Mouse (Mus musculus): Measurements from ENCODE around the gene Mrpl45. TPM values are rescaled to one million over a fixed set of nuclear protein-coding genes. Genes with fewer than 3 reads are reported as not detected.
"Not testable (repeated sequence)": the region's sequence is repeated elsewhere in the genome, so short reads cannot be mapped to it uniquely, and the experiment has no call there.

The Mrpl45 gene
- polyA plus RNA-seq (2014; fragmentation: Nextera tagmentation; extraction: Ambion mirVana): 57.2 and 58.2 TPM in 2 replicates

DNA sequence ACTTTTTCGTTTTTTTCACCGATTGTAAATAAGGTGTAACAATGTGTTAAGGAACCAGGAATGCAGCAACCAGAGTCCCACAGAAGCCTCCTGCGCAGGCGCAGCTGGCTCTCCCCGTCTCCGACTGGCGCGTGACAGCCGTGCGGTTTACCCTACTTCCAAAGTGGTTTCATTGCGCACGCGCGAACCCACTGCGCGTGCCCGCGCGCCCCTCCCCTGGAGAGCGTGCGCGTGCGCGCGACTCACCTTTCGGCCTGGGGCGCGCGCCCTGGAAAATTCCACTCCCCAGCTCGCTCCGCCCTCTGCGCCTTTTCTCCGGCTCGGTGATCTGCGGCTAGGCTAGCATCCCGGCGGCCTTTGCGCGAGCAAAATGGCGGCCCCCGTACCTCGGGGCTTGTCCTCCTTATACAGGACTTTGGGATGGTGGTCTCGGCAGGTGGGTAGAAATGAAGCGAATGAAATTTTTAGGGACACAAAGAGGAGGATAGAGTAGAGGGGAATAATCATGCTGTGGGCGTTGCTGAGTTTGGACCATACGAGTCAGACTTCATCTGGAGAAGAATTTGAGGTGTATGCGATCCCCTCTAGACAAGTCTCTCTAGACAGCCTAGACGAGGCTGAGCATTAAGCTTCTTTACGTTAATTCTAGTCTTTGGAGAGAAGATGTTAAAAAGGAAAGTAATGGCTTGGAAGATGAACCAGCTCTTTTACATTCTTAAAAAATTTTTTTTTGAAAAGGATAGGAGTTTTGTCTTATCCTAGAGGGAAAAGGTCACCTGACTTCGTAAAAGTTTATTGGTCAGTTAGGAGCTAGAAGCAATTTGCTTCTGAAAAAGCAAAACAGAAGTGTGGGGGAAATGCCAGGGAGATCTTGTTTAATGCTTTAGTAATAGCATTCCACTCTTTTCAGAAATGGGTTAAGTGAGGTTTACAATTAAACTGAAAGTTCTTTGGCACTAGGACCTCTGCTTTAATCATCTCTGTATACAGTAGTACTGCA, at the start of gene Mrpl45:
Gene Mrpl45, plus strand, starts transcription at position 213 of the 1,000 bp plus-strand sequence.
- peak; percentile 92 for ATAC-seq (ENCODE audit: insufficient number of reproducible peaks, low FRiP score, low TSS enrichment, low read depth)
- Histone ChIP-seq H3K9me3 (ENCODE audit: control insufficient read depth, low read length) (no peaks in the 10 kb centered on the region), H3K36me3 (ENCODE audit: control insufficient read depth, insufficient read depth, low read length) (no peaks in the 10 kb centered on the region), H3K4me1 (ENCODE audit: control insufficient read depth, insufficient read depth, low read length) (0 out of 2 replicates have a peak, but pooled peaks cover 1% of the 10 kb centered on the region), H3K4me3 (ENCODE audit: low read depth, low read length) (peak within 1 kb of the TSS; percentile 33), H3K4me2 (ENCODE audit: low read depth, severe bottlenecking) (peak within 1 kb of the TSS; percentile 39), H3K27ac (replicated peaks; ENCODE audit: low read depth, low read length) (no peak within 1 kb of the TSS; the same call in 1 of the 2 replicates), H3K27me3 (ENCODE audit: control insufficient read depth, insufficient read depth, low read length) (no peaks in the 10 kb centered on the region), H3K9ac (ENCODE audit: low read length) (peak within 1 kb of the TSS; percentile 31; the same call in 1 of the 2 replicates)
- under 1% methylated on average over 50 of the region's 50 CpGs for WGBS
- peak; percentile 99 for DNase-seq (ENCODE audit: low spot score)

DNA sequence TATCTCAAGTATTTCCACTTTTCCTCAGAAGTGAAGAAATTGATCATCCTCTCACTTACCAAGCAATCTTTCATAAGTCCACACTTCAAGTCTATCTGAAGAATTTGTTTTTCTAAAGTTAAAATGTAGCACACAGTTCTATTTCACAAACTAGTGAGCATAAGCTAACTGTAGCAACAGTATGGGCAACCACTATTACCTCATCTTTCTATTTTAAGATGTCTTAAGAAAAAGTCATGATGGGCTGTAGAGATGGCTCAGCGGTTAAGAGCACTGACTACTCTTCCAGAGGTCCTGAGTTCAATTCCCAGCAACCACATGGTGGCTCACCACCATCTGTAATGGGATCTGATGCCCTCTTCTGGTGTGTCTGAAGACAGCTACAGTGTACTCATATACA, 49.0 kb upstream of the Mrpl45 start:
- not testable (repeated sequence) for ATAC-seq (ENCODE audit: insufficient number of reproducible peaks, low FRiP score, low TSS enrichment, low read depth); H3K4me3 ChIP-seq (ENCODE audit: low read depth, low read length); H3K9me3 ChIP-seq (ENCODE audit: control insufficient read depth, low read length); H3K4me1 ChIP-seq (ENCODE audit: control insufficient read depth, insufficient read depth, low read length); H3K9ac ChIP-seq (ENCODE audit: low read length); H3K27me3 ChIP-seq (ENCODE audit: control insufficient read depth, insufficient read depth, low read length); H3K27ac ChIP-seq (replicated peaks; ENCODE audit: low read depth, low read length); DNase-seq (ENCODE audit: low spot score); H3K36me3 ChIP-seq (ENCODE audit: control insufficient read depth, insufficient read depth, low read length); H3K4me2 ChIP-seq (ENCODE audit: low read depth, severe bottlenecking)
- WGBS: 93% methylated on average over 1 of the region's 1 CpGs

DNA sequence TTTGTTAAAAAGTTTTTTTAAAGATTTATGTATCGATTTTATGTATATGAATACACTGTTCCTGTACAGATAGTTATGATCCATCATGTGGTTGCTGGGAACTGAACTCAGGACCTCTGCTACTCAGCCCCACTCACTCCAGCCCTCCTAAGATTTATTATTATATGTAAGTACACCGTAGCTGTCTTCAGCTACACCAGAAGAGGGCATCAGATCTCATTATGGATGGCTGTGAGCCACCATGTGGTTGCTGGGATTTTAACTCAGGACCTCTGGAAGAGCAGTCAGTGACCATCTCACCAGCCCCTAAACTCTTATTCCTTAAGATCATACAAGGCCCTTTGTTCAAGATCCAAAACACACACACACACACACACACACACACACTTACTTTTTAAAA, 45.5 kb upstream of the Mrpl45 start:
- DNase-seq (ENCODE audit: low spot score); ATAC-seq (ENCODE audit: insufficient number of reproducible peaks, low FRiP score, low TSS enrichment, low read depth): not testable (repeated sequence)
- WGBS: 70% methylated on average over 2 of the region's 2 CpGs

DNA sequence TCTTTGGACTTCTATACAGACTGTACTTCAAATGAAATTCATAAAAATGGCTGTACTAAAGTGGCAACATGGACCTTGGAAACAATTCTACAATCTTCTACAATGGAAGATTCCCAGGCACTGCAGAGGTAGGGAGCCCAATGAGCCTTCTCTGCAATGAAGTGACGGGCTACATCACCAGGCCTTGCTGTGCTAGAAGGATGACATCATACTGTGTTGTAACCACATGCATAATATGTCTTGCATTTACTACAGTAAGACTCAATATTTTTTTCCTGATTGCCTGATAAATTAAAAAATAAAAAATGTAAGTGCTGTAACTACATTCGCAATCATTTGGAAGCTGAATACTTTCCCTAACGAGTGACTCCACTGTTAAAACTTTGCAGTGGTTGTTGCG, 42.7 kb upstream of the Mrpl45 start:
- no peak for ATAC-seq (ENCODE audit: insufficient number of reproducible peaks, low FRiP score, low TSS enrichment, low read depth)
- H3K4me3 ChIP-seq (ENCODE audit: low read depth, low read length): no peak overlapping the region
- no peaks in the 10 kb centered on the region for H3K9me3 ChIP-seq (ENCODE audit: control insufficient read depth, low read length)
- no peak overlapping the region for H3K9ac ChIP-seq (ENCODE audit: low read length)
- no peaks in the 10 kb centered on the region for H3K36me3 ChIP-seq (ENCODE audit: control insufficient read depth, insufficient read depth, low read length)
- no peaks in the 10 kb centered on the region for H3K27me3 ChIP-seq (ENCODE audit: control insufficient read depth, insufficient read depth, low read length)
- no peak overlapping the region for H3K27ac ChIP-seq (replicated peaks; ENCODE audit: low read depth, low read length)
- no peaks in the 10 kb centered on the region for H3K4me1 ChIP-seq (ENCODE audit: control insufficient read depth, insufficient read depth, low read length)
- H3K4me2 ChIP-seq (ENCODE audit: low read depth, severe bottlenecking): no peak overlapping the region
- DNase-seq (ENCODE audit: low spot score): no peak
- 94% methylated on average over 4 of the region's 4 CpGs for WGBS

More for the DNA sequence above, 45.5 kb upstream of the Mrpl45 start:
- H3K36me3 ChIP-seq (ENCODE audit: control insufficient read depth, insufficient read depth, low read length); H3K9me3 ChIP-seq (ENCODE audit: control insufficient read depth, low read length); H3K4me3 ChIP-seq (ENCODE audit: low read depth, low read length); H3K4me2 ChIP-seq (ENCODE audit: low read depth, severe bottlenecking); H3K27me3 ChIP-seq (ENCODE audit: control insufficient read depth, insufficient read depth, low read length); H3K9ac ChIP-seq (ENCODE audit: low read length); H3K27ac ChIP-seq (replicated peaks; ENCODE audit: low read depth, low read length); H3K4me1 ChIP-seq (ENCODE audit: control insufficient read depth, insufficient read depth, low read length): not testable (repeated sequence)

DNA sequence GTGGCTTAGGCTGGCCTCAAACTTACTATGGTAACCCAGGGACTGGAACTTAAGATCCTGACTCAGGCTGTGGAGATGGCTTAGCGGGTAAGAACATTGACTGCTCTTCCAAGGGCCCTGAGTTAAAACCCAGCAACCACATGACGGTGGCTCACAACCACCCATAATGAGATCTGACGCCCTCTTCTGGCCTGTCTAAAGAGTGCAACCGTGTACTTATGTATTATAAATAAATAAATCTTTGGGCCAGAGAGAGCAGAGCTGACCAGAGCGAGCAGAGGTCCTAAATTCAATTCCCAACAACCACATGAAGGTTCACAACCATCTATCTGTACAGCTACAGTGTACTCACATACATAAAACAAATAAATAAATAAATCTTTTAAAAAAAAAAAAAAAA, 41.9 kb upstream of the Mrpl45 start:
- no peaks in the 10 kb centered on the region for H3K9me3 ChIP-seq (ENCODE audit: control insufficient read depth, low read length)
- H3K4me1 ChIP-seq (ENCODE audit: control insufficient read depth, insufficient read depth, low read length): peaks cover under 1% of the 10 kb centered on the region; the same call in 1 of the 2 replicates
- ATAC-seq (ENCODE audit: insufficient number of reproducible peaks, low FRiP score, low TSS enrichment, low read depth) (no peak), DNase-seq (ENCODE audit: low spot score) (no peak)
- H3K4me3 ChIP-seq (ENCODE audit: low read depth, low read length): no peak overlapping the region
- no peak overlapping the region for H3K4me2 ChIP-seq (ENCODE audit: low read depth, severe bottlenecking)
- WGBS: 85% methylated on average over 5 of the region's 5 CpGs
- no peaks in the 10 kb centered on the region for H3K36me3 ChIP-seq (ENCODE audit: control insufficient read depth, insufficient read depth, low read length)
- H3K9ac ChIP-seq (ENCODE audit: low read length): no peak overlapping the region
- no peak overlapping the region for H3K27ac ChIP-seq (replicated peaks; ENCODE audit: low read depth, low read length)
- no peaks in the 10 kb centered on the region for H3K27me3 ChIP-seq (ENCODE audit: control insufficient read depth, insufficient read depth, low read length)

DNA sequence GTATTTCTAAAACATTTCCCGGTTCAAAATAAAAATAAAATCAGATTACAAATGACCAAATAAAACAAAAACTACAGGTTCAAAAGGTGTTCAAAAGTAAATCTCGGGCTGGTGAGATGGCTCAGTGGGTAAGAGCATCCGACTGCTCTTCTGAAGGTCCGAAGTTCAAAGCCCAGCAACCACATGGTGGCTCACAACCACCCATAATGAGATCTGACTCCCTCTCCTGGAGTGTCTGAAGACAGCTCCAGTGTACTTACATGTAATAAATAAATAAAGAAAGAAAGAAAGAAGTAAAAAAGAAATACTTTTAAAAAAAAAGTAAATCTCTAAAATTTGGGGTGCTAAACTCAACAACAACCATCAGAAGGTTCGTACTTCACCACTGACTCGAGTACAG, 40.6 kb upstream of the Mrpl45 start:
- H3K9me3 ChIP-seq (ENCODE audit: control insufficient read depth, low read length); H3K4me2 ChIP-seq (ENCODE audit: low read depth, severe bottlenecking); H3K27ac ChIP-seq (replicated peaks; ENCODE audit: low read depth, low read length); H3K4me1 ChIP-seq (ENCODE audit: control insufficient read depth, insufficient read depth, low read length); H3K27me3 ChIP-seq (ENCODE audit: control insufficient read depth, insufficient read depth, low read length); ATAC-seq (ENCODE audit: insufficient number of reproducible peaks, low FRiP score, low TSS enrichment, low read depth); H3K36me3 ChIP-seq (ENCODE audit: control insufficient read depth, insufficient read depth, low read length); H3K4me3 ChIP-seq (ENCODE audit: low read depth, low read length); DNase-seq (ENCODE audit: low spot score); H3K9ac ChIP-seq (ENCODE audit: low read length): not testable (repeated sequence)
- 96% methylated on average over 6 of the region's 6 CpGs for WGBS

DNA sequence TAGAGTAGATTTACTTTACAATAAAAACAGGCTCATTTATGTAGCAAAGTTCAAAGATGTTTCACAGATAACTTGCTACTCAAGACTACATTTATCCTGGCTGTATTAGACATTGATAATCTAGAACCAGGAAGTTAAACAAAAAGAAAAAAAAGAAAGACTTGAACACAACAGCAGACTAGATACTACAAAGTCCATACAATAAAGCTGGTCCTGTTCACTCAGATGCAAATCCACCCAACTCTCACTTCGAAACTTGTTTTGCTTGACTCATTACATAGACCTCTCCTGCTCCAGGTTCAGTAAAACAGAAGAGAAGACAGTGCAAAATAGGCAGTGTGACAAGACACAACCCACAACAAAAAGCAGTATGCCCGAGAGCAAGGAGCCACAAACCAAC, 40.2 kb upstream of the Mrpl45 start:
- Histone ChIP-seq H3K27ac (replicated peaks; ENCODE audit: low read depth, low read length) (no peak overlapping the region), H3K4me1 (ENCODE audit: control insufficient read depth, insufficient read depth, low read length) (peaks cover 6% of the 10 kb centered on the region; the same call in 1 of the 2 replicates), H3K9ac (ENCODE audit: low read length) (no peak overlapping the region), H3K9me3 (ENCODE audit: control insufficient read depth, low read length) (no peaks in the 10 kb centered on the region), H3K4me3 (ENCODE audit: low read depth, low read length) (no peak overlapping the region), H3K4me2 (ENCODE audit: low read depth, severe bottlenecking) (no peak overlapping the region), H3K27me3 (ENCODE audit: control insufficient read depth, insufficient read depth, low read length) (no peaks in the 10 kb centered on the region), H3K36me3 (ENCODE audit: control insufficient read depth, insufficient read depth, low read length) (no peaks in the 10 kb centered on the region)
- 95% methylated on average over 2 of the region's 2 CpGs for WGBS
- no peak for DNase-seq (ENCODE audit: low spot score)
- no peak for ATAC-seq (ENCODE audit: insufficient number of reproducible peaks, low FRiP score, low TSS enrichment, low read depth)

DNA sequence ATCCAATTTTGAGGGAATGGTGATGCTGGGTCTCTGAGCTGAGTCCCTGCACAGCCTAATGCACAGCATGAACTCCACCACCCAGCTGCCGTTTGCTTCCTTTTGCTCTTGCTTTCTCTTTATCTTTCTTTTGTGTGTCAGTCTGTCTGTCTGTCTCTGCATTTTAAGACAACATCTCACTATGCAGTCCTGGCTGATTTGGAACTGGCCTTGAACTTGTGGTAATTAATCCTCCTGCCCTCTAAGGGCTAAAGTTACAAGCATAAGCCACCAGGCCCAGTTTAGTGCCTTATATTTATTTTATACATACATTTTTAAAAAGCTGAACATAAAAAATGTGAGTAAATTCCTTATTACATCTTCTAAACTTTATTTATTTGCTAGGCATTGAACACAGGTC, 39.5 kb upstream of the Mrpl45 start:
- Histone ChIP-seq H3K27me3 (ENCODE audit: control insufficient read depth, insufficient read depth, low read length) (no peaks in the 10 kb centered on the region), H3K9ac (ENCODE audit: low read length) (no peak overlapping the region), H3K36me3 (ENCODE audit: control insufficient read depth, insufficient read depth, low read length) (no peaks in the 10 kb centered on the region), H3K27ac (replicated peaks; ENCODE audit: low read depth, low read length) (no peak overlapping the region), H3K4me2 (ENCODE audit: low read depth, severe bottlenecking) (no peak overlapping the region), H3K9me3 (ENCODE audit: control insufficient read depth, low read length) (no peaks in the 10 kb centered on the region), H3K4me1 (ENCODE audit: control insufficient read depth, insufficient read depth, low read length) (peaks cover 6% of the 10 kb centered on the region; the same call in 1 of the 2 replicates), H3K4me3 (ENCODE audit: low read depth, low read length) (no peak overlapping the region)
- whole genome bisulfite sequencing: 83% methylated on average over 1 of the region's 1 CpGs
- ATAC-seq (ENCODE audit: insufficient number of reproducible peaks, low FRiP score, low TSS enrichment, low read depth) (no peak), DNase-seq (ENCODE audit: low spot score) (no peak)
